In genomic region chr14:56777360-56778136, GRCm38 (mm10) we compare ENCODE assay signal across 8 mouse cellular contexts. TPM values are rescaled to one million over a fixed set of nuclear protein-coding genes. Genes with fewer than 3 reads are reported as not detected.
A peak's percentile ranks its signal among the peaks of the same experiment; 100 is the strongest.
DNase-seq lines count a peak whose midpoint lies in the region; ATAC-seq and TF ChIP-seq lines count a peak whose summit lies in the region.

No protein-coding gene starts in this region.

- H3K27me3 ChIP-seq in forebrain, embryonic 10.5 days (ENCODE audit: poor library complexity, severe bottlenecking), result no peaks in the 10 kb centered on the region
- no peaks in the 10 kb centered on the region for H3K27me3 ChIP-seq in heart, embryonic 15.5 days
- no peaks in the 10 kb centered on the region for H3K27me3 ChIP-seq in liver, embryonic 14.5 days (ENCODE audit: control insufficient read depth, insufficient read depth, low read length)
- no peaks in the 10 kb centered on the region for H3K27me3 ChIP-seq in neural tube, embryonic 11.5 days (ENCODE audit: control insufficient read depth, insufficient read depth, low read length)
- H3K27me3 ChIP-seq in stomach, embryonic 16.5 days (ENCODE audit: control insufficient read depth, insufficient read depth, low read length), result no peaks in the 10 kb centered on the region

- H3K4me1 ChIP-seq in forebrain, embryonic 10.5 days, result peaks cover 32% of the 10 kb centered on the region
- peaks cover 26% of the 10 kb centered on the region for H3K4me1 ChIP-seq in heart, embryonic 15.5 days (replicated peaks)
- peaks cover 15 to 17% of the 10 kb centered on the region in 2 experiments for H3K4me1 ChIP-seq in liver, embryonic 14.5 days (replicated peaks; ENCODE audit: control insufficient read depth in 2 of 2, insufficient read depth in 2 of 2, low read length in 1 of 2)
- peaks cover 11% of the 10 kb centered on the region for H3K4me1 ChIP-seq in neural tube, embryonic 11.5 days (ENCODE audit: control insufficient read depth, insufficient read depth, low read length)
- H3K4me1 ChIP-seq in stomach, embryonic 16.5 days (ENCODE audit: control insufficient read depth, insufficient read depth, low read length), result peaks cover 17% of the 10 kb centered on the region

- H3K9ac ChIP-seq in heart, embryonic 15.5 days, result peak overlapping the region; percentile 95
- H3K9ac ChIP-seq in liver, embryonic 14.5 days (replicated peaks), result peak overlapping the region; percentile 81
- H3K9ac ChIP-seq in neural tube, embryonic 11.5 days (ENCODE audit: low read length), result peak overlapping the region; percentile 92
- H3K9ac ChIP-seq in stomach, embryonic 16.5 days (ENCODE audit: low read length), result peak overlapping the region; percentile 93

- peak overlapping the region; percentile 96 for H3K4me3 ChIP-seq in forebrain, embryonic 10.5 days
- peak overlapping the region; percentile 99 for H3K4me3 ChIP-seq in heart, embryonic 15.5 days
- peak overlapping the region; percentile 77 to 91 for H3K4me3 ChIP-seq in liver, embryonic 14.5 days (ENCODE audit: insufficient read depth in 1 of 2, low read depth in 2 of 2, low read length in 2 of 2)
- peak overlapping the region; percentile 90 for H3K4me3 ChIP-seq in neural tube, embryonic 11.5 days (ENCODE audit: low read depth, low read length)
- peak overlapping the region; percentile 99 for H3K4me3 ChIP-seq in stomach, embryonic 16.5 days (replicated peaks; ENCODE audit: low read length)

- H3K36me3 ChIP-seq in forebrain, embryonic 10.5 days (replicated peaks), result peaks cover 34% of the 10 kb centered on the region
- H3K36me3 ChIP-seq in heart, embryonic 15.5 days, result no peaks in the 10 kb centered on the region
- H3K36me3 ChIP-seq in liver, embryonic 14.5 days (replicated peaks; ENCODE audit: control insufficient read depth, insufficient read depth, low read depth), result no peaks in the 10 kb centered on the region; the same call in 1 of the 2 replicates
- H3K36me3 ChIP-seq in neural tube, embryonic 11.5 days (ENCODE audit: control insufficient read depth, insufficient read depth, low read length), result no peaks in the 10 kb centered on the region
- no peaks in the 10 kb centered on the region for H3K36me3 ChIP-seq in stomach, embryonic 16.5 days (ENCODE audit: control insufficient read depth, insufficient read depth, low read length)

- peak overlapping the region; percentile 86 for H3K4me2 ChIP-seq in heart, embryonic 15.5 days
- peak overlapping the region; percentile 92 for H3K4me2 ChIP-seq in liver, embryonic 14.5 days (ENCODE audit: low read depth)
- H3K4me2 ChIP-seq in neural tube, embryonic 11.5 days (ENCODE audit: low read depth), result peak overlapping the region; percentile 58
- peak overlapping the region; percentile 83 for H3K4me2 ChIP-seq in stomach, embryonic 16.5 days (ENCODE audit: low read depth, low read length)

- peak; percentile 29 to 43 for DNase-seq in CD8-positive naive resting alpha-beta T cell, adult 2 months (ENCODE audit: low read depth in 2 of 2, low spot score in 2 of 2)
- peak; percentile 43 for DNase-seq in c-Kit-positive CD71-negative TER-119-negative erythroid progenitor cells, embryonic 14.5 days (ENCODE audit: low read depth)
- peak; percentile 60 for DNase-seq in forebrain, embryonic 10.5 days (ENCODE audit: extremely low spot score, low spot score)
- DNase-seq in kidney, postnatal 25 days, result peak; percentile 75 to 81
- peak; percentile 55 to 64 (median 63) for DNase-seq in liver, embryonic 14.5 days (ENCODE audit: low read depth in 3 of 3, low spot score in 3 of 3)
- peak; percentile 72 for DNase-seq in neural tube, embryonic 11.5 days (ENCODE audit: low spot score)

- no peak for TF ChIP-seq EP300 in liver, embryonic 14.5 days (IDR thresholded peaks at IDR 0.05; ENCODE audit: low read depth)

- peak; percentile 54 for ATAC-seq in heart, embryonic 15.5 days (replicated peaks; ENCODE audit: insufficient number of reproducible peaks, insufficient read depth, low FRiP score, low read depth)
- peak; percentile 51 for ATAC-seq in liver, embryonic 14.5 days (ENCODE audit: insufficient read depth)
- peak; percentile 5; the same call in 1 of the 2 replicates for ATAC-seq in neural tube, embryonic 11.5 days (ENCODE audit: insufficient read depth, low FRiP score, low TSS enrichment)
- ATAC-seq in stomach, embryonic 16.5 days (ENCODE audit: insufficient read depth, low FRiP score), result peak; percentile 18; the same call in 1 of the 2 replicates

- WGBS in forebrain, embryonic 10.5 days, result under 1% methylated on average over 71 of the region's 71 CpGs
- under 1% methylated on average over 71 of the region's 71 CpGs for WGBS in heart, embryonic 15.5 days
- WGBS in liver, embryonic 14.5 days (ENCODE audit: insufficient replicate concordance), result under 1% methylated on average over 71 of the region's 71 CpGs
- under 1% methylated on average over 70 of the region's 71 CpGs for WGBS in neural tube, embryonic 11.5 days
- WGBS in stomach, embryonic 16.5 days, result under 1% methylated on average over 70 of the region's 71 CpGs

- no peaks in the 10 kb centered on the region for H3K9me3 ChIP-seq in forebrain, embryonic 10.5 days
- H3K9me3 ChIP-seq in heart, embryonic 15.5 days (replicated peaks), result no peaks in the 10 kb centered on the region
- H3K9me3 ChIP-seq in liver, embryonic 14.5 days (ENCODE audit: control insufficient read depth, low read length), result no peaks in the 10 kb centered on the region
- H3K9me3 ChIP-seq in neural tube, embryonic 11.5 days (ENCODE audit: control insufficient read depth, low read length), result no peaks in the 10 kb centered on the region
- H3K9me3 ChIP-seq in stomach, embryonic 16.5 days (replicated peaks; ENCODE audit: control insufficient read depth, low read length), result no peaks in the 10 kb centered on the region

- no peak for TF ChIP-seq CTCF in liver, embryonic 14.5 days (IDR thresholded peaks at IDR 0.05; ENCODE audit: low read depth)

- H3K27ac ChIP-seq in forebrain, embryonic 10.5 days, result peak overlapping the region; percentile 97
- H3K27ac ChIP-seq in heart, embryonic 15.5 days, result peak overlapping the region; percentile 98
- H3K27ac ChIP-seq in liver, embryonic 14.5 days, result peak overlapping the region; percentile 82
- H3K27ac ChIP-seq in neural tube, embryonic 11.5 days (ENCODE audit: low read depth, low read length), result peak overlapping the region; percentile 85
- H3K27ac ChIP-seq in stomach, embryonic 16.5 days (ENCODE audit: low read length), result peak overlapping the region; percentile 96

RNA-seq across cellular contexts. Expression of gene Pspc1, which starts 0.6 kb away (rescaled TPM):
- polyA plus RNA-seq in forebrain, embryonic 10.5 days (2016; fragmentation: Nextera tagmentation; extraction: Ambion mirVana), result 45.3 and 51.3 TPM in 2 replicates
- 16.8 and 18.5 TPM in 2 replicates for polyA plus RNA-seq in heart, embryonic 15.5 days (2015; fragmentation: Nextera tagmentation; extraction: Ambion mirVana)
- 6.8 and 12.1 TPM in 2 replicates for polyA plus RNA-seq in liver, embryonic 14.5 days (2012; rRNA removed)
- 11.0 and 12.0 TPM in 2 replicates for polyA plus RNA-seq in liver, embryonic 14.5 days (2014; fragmentation: Nextera tagmentation; extraction: Ambion mirVana)
- polyA plus RNA-seq in neural tube, embryonic 11.5 days (2014; fragmentation: Nextera tagmentation; extraction: Ambion mirVana), result 51.4 and 51.5 TPM in 2 replicates
- 18.3 and 21.5 TPM in 2 replicates for polyA plus RNA-seq in stomach, embryonic 16.5 days (2015; fragmentation: Nextera tagmentation; extraction: Ambion mirVana)

RNA-seq across cellular contexts. Expression of gene Zmym5, which starts 34.0 kb away (rescaled TPM):
- 23.3 and 23.4 TPM in 2 replicates for polyA plus RNA-seq in forebrain, embryonic 10.5 days (2016; fragmentation: Nextera tagmentation; extraction: Ambion mirVana)
- 16.7 and 17.3 TPM in 2 replicates for polyA plus RNA-seq in heart, embryonic 15.5 days (2015; fragmentation: Nextera tagmentation; extraction: Ambion mirVana)
- polyA plus RNA-seq in liver, embryonic 14.5 days (2012; rRNA removed), result 2.9 and 5.6 TPM in 2 replicates
- 5.2 and 6.0 TPM in 2 replicates for polyA plus RNA-seq in liver, embryonic 14.5 days (2014; fragmentation: Nextera tagmentation; extraction: Ambion mirVana)
- 17.8 and 22.2 TPM in 2 replicates for polyA plus RNA-seq in neural tube, embryonic 11.5 days (2014; fragmentation: Nextera tagmentation; extraction: Ambion mirVana)
- 23.6 and 26.2 TPM in 2 replicates for polyA plus RNA-seq in stomach, embryonic 16.5 days (2015; fragmentation: Nextera tagmentation; extraction: Ambion mirVana)

Comparison
In these comparisons a context has a peak if more than half of its experiments do, and no peak if none do; other contexts are left out.
1. Peak in every context shown above with its lines: DNase-seq, ATAC-seq, H3K4me3 ChIP-seq and H3K27ac ChIP-seq.